Comparison of ENCODE assay signal across 11 mouse cellular contexts in genomic region chr9:41149079-41149676, GRCm38 (mm10). TPM values are rescaled to one million over a fixed set of nuclear protein-coding genes. Genes with fewer than 3 reads are reported as not detected.
DNase-seq lines count a peak whose midpoint lies in the region; ATAC-seq and TF ChIP-seq lines count a peak whose summit lies in the region.
"Had no signal": no experiment of that assay in that cellular context is flagged by ENCODE, and none has a peak within 500 bp of the region (broad histone marks: within the 10 kb centered on the region; RNA-seq: fewer than 3 reads in every experiment).

No protein-coding gene starts in this region.

- H3K36me3 ChIP-seq in liver, embryonic 13.5 days, result no peaks in the 10 kb centered on the region
- no peaks in the 10 kb centered on the region; the same call in 1 of the 2 replicates for H3K36me3 ChIP-seq in liver, embryonic 11.5 days (ENCODE audit: control insufficient read depth, insufficient read depth, low read length)
- H3K36me3 ChIP-seq in forebrain, postnatal 0 days (ENCODE audit: insufficient read depth), result no peaks in the 10 kb centered on the region
- H3K36me3 ChIP-seq in neural tube, embryonic 13.5 days, result no peaks in the 10 kb centered on the region
- H3K36me3 ChIP-seq: heart, embryonic 15.5 days; kidney, embryonic 15.5 days had no signal

- peaks cover 44% of the 10 kb centered on the region for H3K4me1 ChIP-seq in liver, embryonic 13.5 days (replicated peaks)
- H3K4me1 ChIP-seq in liver, embryonic 11.5 days (replicated peaks; ENCODE audit: control insufficient read depth, insufficient read depth, low read length), result peaks cover 39% of the 10 kb centered on the region
- H3K4me1 ChIP-seq in cerebellum, adult 2 months (ENCODE audit: control insufficient read depth, insufficient read depth, low read length), result peaks cover 48% of the 10 kb centered on the region
- peaks cover 22% of the 10 kb centered on the region for H3K4me1 ChIP-seq in forebrain, postnatal 0 days (ENCODE audit: insufficient read depth)
- H3K4me1 ChIP-seq in neural tube, embryonic 13.5 days (replicated peaks), result peaks cover 59% of the 10 kb centered on the region

- DNase-seq in liver, embryonic 13.5 days, result no peak
- no peak for DNase-seq in liver, embryonic 11.5 days (ENCODE audit: low spot score)
- DNase-seq in cerebellum, adult 2 months, result peak; percentile 83 to 90
- DNase-seq in forebrain, postnatal 0 days, result peak; percentile 78
- no peak for DNase-seq in kidney, adult 18-20 months
- DNase-seq in testis, postnatal 14 days (ENCODE audit: low spot score), result no peak
- no peak for DNase-seq in retina, postnatal 1 day

- 0 out of 2 replicates have a peak, but pooled peaks have one; percentile 21 for ATAC-seq in liver, embryonic 13.5 days (ENCODE audit: low read depth)
- no peak for ATAC-seq in liver, embryonic 11.5 days (replicated peaks; ENCODE audit: low FRiP score)
- peak; percentile 91 for ATAC-seq in forebrain, postnatal 0 days
- ATAC-seq in neural tube, embryonic 13.5 days (ENCODE audit: low read depth), result peak; percentile 82

- peak overlapping the region; percentile 3; the same call in 1 of the 2 replicates for H3K27ac ChIP-seq in liver, embryonic 13.5 days
- no peak overlapping the region; the same call in 1 of the 2 replicates for H3K27ac ChIP-seq in liver, embryonic 11.5 days (ENCODE audit: low read depth, low read length)
- H3K27ac ChIP-seq in cerebellum, adult 2 months (ENCODE audit: insufficient read depth, low read length), result peak overlapping the region; percentile 88
- no peak overlapping the region for H3K27ac ChIP-seq in forebrain, postnatal 0 days (ENCODE audit: low read depth, low read length)
- H3K27ac ChIP-seq in neural tube, embryonic 13.5 days (replicated peaks), result peak overlapping the region; percentile 57
- H3K27ac ChIP-seq: heart, embryonic 15.5 days had no signal

- WGBS in liver, embryonic 13.5 days (ENCODE audit: insufficient replicate concordance), result 44% methylated on average over 6 of the region's 6 CpGs
- 50% methylated on average over 6 of the region's 6 CpGs for WGBS in liver, embryonic 11.5 days
- WGBS in cerebellum, adult 2 months, result 8% methylated on average over 6 of the region's 6 CpGs
- 31% methylated on average over 6 of the region's 6 CpGs for WGBS in forebrain, postnatal 0 days
- WGBS in neural tube, embryonic 13.5 days, result 34% methylated on average over 6 of the region's 6 CpGs

- 0 out of 2 replicates have a peak, but pooled peaks have one; percentile 10 for TF ChIP-seq CTCF in cerebellum, adult 2 months (IDR thresholded peaks at IDR 0.05; ENCODE audit: borderline replicate concordance, insufficient read depth, low read depth, low read length)
- TF ChIP-seq CTCF in forebrain, postnatal 0 days (IDR thresholded peaks at IDR 0.05; ENCODE audit: low read depth), result 0 out of 2 replicates have a peak, but pooled peaks have one; percentile 12

- H3K9ac ChIP-seq in liver, embryonic 13.5 days, result no peak overlapping the region
- H3K9ac ChIP-seq in liver, embryonic 11.5 days (ENCODE audit: low read depth, low read length), result no peak overlapping the region
- H3K9ac ChIP-seq in forebrain, postnatal 0 days, result no peak overlapping the region
- H3K9ac ChIP-seq in neural tube, embryonic 13.5 days, result no peak overlapping the region
- H3K9ac ChIP-seq: heart, embryonic 15.5 days; kidney, embryonic 15.5 days had no signal

- no peak overlapping the region for H3K4me3 ChIP-seq in liver, embryonic 13.5 days (replicated peaks)
- H3K4me3 ChIP-seq in liver, embryonic 11.5 days (ENCODE audit: low read depth, low read length), result no peak overlapping the region
- no peak overlapping the region for H3K4me3 ChIP-seq in cerebellum, adult 2 months (replicated peaks; ENCODE audit: insufficient read depth, low read depth, low read length)
- no peak overlapping the region for H3K4me3 ChIP-seq in forebrain, postnatal 0 days (ENCODE audit: low read depth, low read length)
- H3K4me3 ChIP-seq in neural tube, embryonic 13.5 days, result no peak overlapping the region
- H3K4me3 ChIP-seq: heart, embryonic 15.5 days; kidney, embryonic 15.5 days had no signal

- H3K9me3 ChIP-seq in liver, embryonic 13.5 days (replicated peaks), result no peaks in the 10 kb centered on the region
- no peaks in the 10 kb centered on the region for H3K9me3 ChIP-seq in liver, embryonic 11.5 days (ENCODE audit: control insufficient read depth, low read length)
- no peaks in the 10 kb centered on the region for H3K9me3 ChIP-seq in forebrain, postnatal 0 days (ENCODE audit: low read length)
- no peaks in the 10 kb centered on the region for H3K9me3 ChIP-seq in neural tube, embryonic 13.5 days
- H3K9me3 ChIP-seq: heart, embryonic 15.5 days; kidney, embryonic 15.5 days had no signal

- no peak overlapping the region for H3K4me2 ChIP-seq in liver, embryonic 13.5 days
- H3K4me2 ChIP-seq in liver, embryonic 11.5 days, result no peak overlapping the region; the same call in 1 of the 2 replicates
- no peak overlapping the region for H3K4me2 ChIP-seq in forebrain, postnatal 0 days (ENCODE audit: low read depth)
- H3K4me2 ChIP-seq in neural tube, embryonic 13.5 days, result no peak overlapping the region
- H3K4me2 ChIP-seq: heart, embryonic 15.5 days; kidney, embryonic 15.5 days had no signal

- no peak for TF ChIP-seq POLR2A in cerebellum, adult 2 months (IDR thresholded peaks at IDR 0.05; ENCODE audit: borderline replicate concordance, insufficient read depth, low read length)

- no peaks in the 10 kb centered on the region for H3K27me3 ChIP-seq in liver, embryonic 13.5 days
- no peaks in the 10 kb centered on the region for H3K27me3 ChIP-seq in liver, embryonic 11.5 days (replicated peaks; ENCODE audit: control insufficient read depth, insufficient read depth, low read length)
- no peaks in the 10 kb centered on the region for H3K27me3 ChIP-seq in cerebellum, adult 2 months (ENCODE audit: control insufficient read depth, insufficient read depth, low read length)
- no peaks in the 10 kb centered on the region for H3K27me3 ChIP-seq in forebrain, postnatal 0 days (ENCODE audit: insufficient read depth, low read length)
- no peaks in the 10 kb centered on the region for H3K27me3 ChIP-seq in neural tube, embryonic 13.5 days
- H3K27me3 ChIP-seq: CH12.LX; heart, embryonic 15.5 days; kidney, embryonic 15.5 days had no signal

RNA-seq across cellular contexts. Expression of gene Ubash3b, which starts 12.3 kb away (rescaled TPM):
- 6.7 and 7.9 TPM in 2 replicates for polyA plus RNA-seq in liver, embryonic 13.5 days (2015; fragmentation: Nextera tagmentation; extraction: Ambion mirVana)
- 13.4 and 18.1 TPM in 2 replicates for polyA plus RNA-seq in liver, embryonic 11.5 days (2014; fragmentation: Nextera tagmentation; extraction: Ambion mirVana)
- 39.3 and 48.8 TPM in 2 replicates for polyA plus RNA-seq in cerebellum, adult 2 months (2012; rRNA removed)
- total RNA-seq in forebrain, postnatal 0 days (2014; rRNA removed), result 17.8 and 23.8 TPM in 2 replicates
- polyA plus RNA-seq in forebrain, postnatal 0 days (2015; fragmentation: Nextera tagmentation; extraction: Ambion mirVana), result 17.1 and 25.4 TPM in 2 replicates
- polyA plus RNA-seq in neural tube, embryonic 13.5 days (2015; fragmentation: Nextera tagmentation; extraction: Ambion mirVana), result 26.0 and 34.8 TPM in 2 replicates

Comparison
In these comparisons a context has a peak if more than half of its experiments do, and no peak if none do; other contexts are left out.
1. H3K27ac ChIP-seq: peak in liver, embryonic 13.5 days (single experiment), cerebellum, adult 2 months (single experiment) and neural tube, embryonic 13.5 days (single experiment); none in liver, embryonic 11.5 days (single experiment) and forebrain, postnatal 0 days (single experiment).
2. DNase-seq: peak in cerebellum, adult 2 months (2 of 2) and forebrain, postnatal 0 days (single experiment); none in liver, embryonic 13.5 days (single experiment), liver, embryonic 11.5 days (single experiment), kidney, adult 18-20 months (single experiment), testis, postnatal 14 days (single experiment) and retina, postnatal 1 day (single experiment).